Mouse (Mus musculus) E14TG2a.4 (cell line): ENCODE data around the gene Pitpnb.

Source experiments
- H3K27me3 ChIP-seq: 2 replicates; pipeline ENCODE4 v1.6.1; 2014; ENCODE audit warnings: low read length, control low read depth; ENCODE audit not compliant: insufficient read depth
- H3K36me3 ChIP-seq: 2 replicates; pipeline ENCODE4 v1.6.1; 2014; ENCODE audit warnings: low read length, control low read depth; ENCODE audit not compliant: insufficient read depth
- H3K4me1 ChIP-seq: replicated peaks from 2 replicates; pipeline ENCODE4 v1.6.1; 2014; ENCODE audit warnings: low read depth, low read length, control low read depth
- H3K4me3 ChIP-seq: replicated peaks from 2 replicates; pipeline ENCODE4 v1.5.1; 2014; ENCODE audit warnings: mild to moderate bottlenecking, low read length
- H3K9me3 ChIP-seq: 2 replicates; pipeline ENCODE4 v1.6.1; 2014; ENCODE audit warnings: low read length, control low read depth
- CTCF ChIP-seq: conservative IDR thresholded peaks from 2 replicates; pipeline ENCODE4 v1.5.1; 2014; ENCODE audit warnings: low read length
- NANOG ChIP-seq: IDR thresholded peaks from 2 replicates; pipeline ENCODE4 v1.6.1; 2014; ENCODE audit warnings: borderline replicate concordance, low read length, mixed read lengths
- POU5F1 ChIP-seq: IDR thresholded peaks from 2 replicates; pipeline ENCODE4 v1.6.1; 2014; ENCODE audit warnings: low read length, borderline replicate concordance

Pitpnb gene

GRCm38 (mm10) chr5:111361058-111361457, 30.5 kb downstream of the Pitpnb start:
- no peak overlapping the region for H3K4me3 ChIP-seq
- H3K27me3 ChIP-seq, result no peaks in the 10 kb centered on the region
- TF ChIP-seq NANOG (no peak), CTCF (no peak), POU5F1 (no peak)
- H3K36me3 ChIP-seq, result peaks cover 84% of the 10 kb centered on the region
- peaks cover 48% of the 10 kb centered on the region for H3K4me1 ChIP-seq
- peaks cover 12% of the 10 kb centered on the region for H3K9me3 ChIP-seq

- no peaks in the 10 kb centered on the region for H3K27me3 ChIP-seq
- peaks cover 56% of the 10 kb centered on the region for H3K4me1 ChIP-seq
- TF ChIP-seq NANOG, result no peak
- no peak for TF ChIP-seq CTCF
- TF ChIP-seq POU5F1, result no peak
- peaks cover 82% of the 10 kb centered on the region for H3K36me3 ChIP-seq
- no peak overlapping the region for H3K4me3 ChIP-seq
- H3K9me3 ChIP-seq, result peaks cover 4% of the 10 kb centered on the region
Observed at GRCm38 (mm10) chr5:111361846-111362245, 31.3 kb downstream of the Pitpnb start.

DNA sequence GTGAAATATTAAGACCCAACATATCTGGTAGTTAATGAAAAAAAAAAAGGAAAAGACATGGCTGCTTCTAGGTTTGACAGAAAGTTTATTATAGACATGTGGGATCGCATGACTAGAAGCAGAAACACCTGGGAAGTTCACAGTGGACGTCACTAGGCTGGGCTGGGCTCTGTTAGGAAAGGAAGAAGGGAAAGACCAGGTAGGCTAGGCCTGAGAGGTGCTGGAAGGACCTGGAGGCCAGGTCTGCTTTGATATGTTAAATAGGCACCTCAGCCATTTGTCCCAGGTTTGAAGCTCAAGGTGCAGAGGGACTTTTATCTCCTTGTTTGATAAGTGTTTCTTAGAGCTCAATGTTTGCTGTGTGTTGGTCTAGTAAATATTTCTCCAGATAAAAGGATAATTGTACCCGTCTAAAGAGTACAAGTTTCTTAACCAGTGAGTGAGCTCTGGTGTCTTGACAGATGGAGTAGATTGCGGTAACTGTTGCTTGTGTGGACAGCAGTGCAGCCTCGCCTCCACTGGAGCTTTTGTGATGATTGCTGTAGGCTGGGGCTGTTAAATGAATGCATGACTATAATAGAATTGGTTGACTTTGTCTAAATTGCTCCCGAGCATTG, 33.0 kb downstream of the Pitpnb start:
- no peaks in the 10 kb centered on the region for H3K9me3 ChIP-seq
- TF ChIP-seq POU5F1 (no peak), NANOG (no peak)
- no peaks in the 10 kb centered on the region for H3K27me3 ChIP-seq
- H3K36me3 ChIP-seq, result peaks cover 80% of the 10 kb centered on the region
- H3K4me3 ChIP-seq, result no peak overlapping the region
- peaks cover 70% of the 10 kb centered on the region for H3K4me1 ChIP-seq

- TF ChIP-seq NANOG (no peak), POU5F1 (no peak), CTCF (peak; percentile 57)
- no peak overlapping the region for H3K4me3 ChIP-seq
- H3K4me1 ChIP-seq, result peaks cover 70% of the 10 kb centered on the region
- no peaks in the 10 kb centered on the region for H3K9me3 ChIP-seq
- no peaks in the 10 kb centered on the region for H3K27me3 ChIP-seq
- H3K36me3 ChIP-seq, result peaks cover 80% of the 10 kb centered on the region
Observed at GRCm38 (mm10) chr5:111364533-111364932, 34.0 kb downstream of the Pitpnb start.

DNA sequence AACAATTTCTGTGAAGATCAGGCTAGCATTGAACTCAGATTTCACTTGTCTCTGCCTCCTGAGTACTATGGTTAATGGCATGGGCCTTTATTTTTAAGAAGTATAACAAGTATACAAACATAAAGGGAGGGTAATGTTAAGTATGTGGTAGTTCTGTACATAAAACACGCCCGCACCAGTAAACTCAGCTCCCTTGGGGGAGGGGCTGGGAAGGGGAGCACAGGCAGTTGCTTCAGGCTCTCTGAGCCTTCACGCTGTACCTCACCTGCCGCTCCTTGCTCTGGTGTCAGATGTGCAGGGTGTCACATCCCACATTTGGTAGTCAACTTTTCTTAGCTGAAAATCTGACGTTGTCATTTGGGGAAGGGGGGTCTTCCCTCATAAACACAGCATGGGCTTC, 35.6 kb downstream of the Pitpnb start:
- no peaks in the 10 kb centered on the region for H3K27me3 ChIP-seq
- peaks cover 68% of the 10 kb centered on the region for H3K4me1 ChIP-seq
- no peak for TF ChIP-seq NANOG
- TF ChIP-seq POU5F1, result no peak
- no peak for TF ChIP-seq CTCF
- no peak overlapping the region for H3K4me3 ChIP-seq
- peaks cover 80% of the 10 kb centered on the region for H3K36me3 ChIP-seq
- no peaks in the 10 kb centered on the region for H3K9me3 ChIP-seq

- Histone ChIP-seq H3K27me3 (no peaks in the 10 kb centered on the region), H3K4me3 (no peak overlapping the region), H3K36me3 (peaks cover 81% of the 10 kb centered on the region), H3K9me3 (no peaks in the 10 kb centered on the region), H3K4me1 (peaks cover 51% of the 10 kb centered on the region)
- TF ChIP-seq POU5F1, result no peak
- no peak for TF ChIP-seq NANOG
- TF ChIP-seq CTCF, result no peak
Observed at GRCm38 (mm10) chr5:111367937-111368517, 37.5 kb downstream of the Pitpnb start.

GRCm38 (mm10) chr5:111368576-111368975, 38.0 kb downstream of the Pitpnb start:
- TF ChIP-seq POU5F1, result no peak
- TF ChIP-seq NANOG, result no peak
- TF ChIP-seq CTCF, result no peak
- H3K27me3 ChIP-seq, result no peaks in the 10 kb centered on the region
- H3K9me3 ChIP-seq, result no peaks in the 10 kb centered on the region
- no peak overlapping the region for H3K4me3 ChIP-seq
- peaks cover 84% of the 10 kb centered on the region for H3K36me3 ChIP-seq
- peaks cover 45% of the 10 kb centered on the region for H3K4me1 ChIP-seq

- Histone ChIP-seq H3K36me3 (peaks cover 99% of the 10 kb centered on the region), H3K4me1 (peaks cover 28% of the 10 kb centered on the region), H3K27me3 (no peaks in the 10 kb centered on the region), H3K4me3 (no peak overlapping the region), H3K9me3 (no peaks in the 10 kb centered on the region)
- TF ChIP-seq CTCF, result no peak
- no peak for TF ChIP-seq NANOG
- no peak for TF ChIP-seq POU5F1
Observed at GRCm38 (mm10) chr5:111375616-111376015, 45.1 kb downstream of the Pitpnb start.
